Mouse (Mus musculus): Measurements from ENCODE around the gene Atm.

DNA sequence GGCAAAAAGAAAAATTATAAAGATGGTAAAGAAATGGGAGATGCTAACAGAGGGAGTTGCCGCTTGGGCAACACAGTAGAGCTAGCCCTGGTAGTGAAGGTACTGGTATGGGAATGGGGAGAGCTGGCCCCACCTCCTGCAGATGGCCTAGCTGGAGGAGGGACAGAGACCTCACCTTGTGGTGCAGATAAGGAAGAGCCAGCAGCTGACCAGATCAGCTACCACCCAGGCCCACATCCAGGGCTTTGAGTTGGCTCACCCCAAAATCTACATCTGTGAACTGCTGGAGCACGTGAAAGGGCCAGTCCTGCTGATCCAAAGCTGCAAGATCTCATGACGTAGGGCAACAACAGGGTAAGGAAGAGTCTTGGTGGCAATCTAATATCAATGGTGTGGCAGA, 109.8 kb downstream of the Atm start:
- TF ChIP-seq REST (IDR thresholded peaks at IDR 0.05; ENCODE audit: insufficient read depth, insufficient read length) (no peak), MAX (IDR thresholded peaks at IDR 0.05; ENCODE audit: low read depth) (no peak), POLR2A (IDR thresholded peaks at IDR 0.05; ENCODE audit: insufficient read length, low read depth) (no peak)
